Mouse (Mus musculus): ENCODE results near the gene Irgm2.
"Not testable (repeated sequence)": the region's sequence is repeated elsewhere in the genome, so short reads cannot be mapped to it uniquely, and the experiment has no call there.

GRCm38 (mm10) chr11:58199229-58200037, at the start of gene Irgm2, which contains the start of gene Igtp:
- TF ChIP-seq CTCF (IDR thresholded peaks at IDR 0.05; ENCODE audit: extremely low read depth, insufficient read length, insufficient replicate concordance, low read depth, low read length), result not testable (repeated sequence)
- peak; percentile 59 for TF ChIP-seq POLR2A (IDR thresholded peaks at IDR 0.05; ENCODE audit: low read depth, low read length)
